Mouse (Mus musculus): Measurements from ENCODE around the gene Serpini2.

GRCm38 (mm10) chr3:75219694-75220093 is 50.2 kb downstream of the Serpini2 start:
- TF ChIP-seq CTCF (IDR thresholded peaks at IDR 0.05; ENCODE audit: low read depth, low read length): no peak
- no peak for TF ChIP-seq POLR2A (IDR thresholded peaks at IDR 0.05; ENCODE audit: extremely low read depth, insufficient read depth, low read length)
